Comparison of ENCODE assay signal across 32 mouse cellular contexts in the genomic region with DNA sequence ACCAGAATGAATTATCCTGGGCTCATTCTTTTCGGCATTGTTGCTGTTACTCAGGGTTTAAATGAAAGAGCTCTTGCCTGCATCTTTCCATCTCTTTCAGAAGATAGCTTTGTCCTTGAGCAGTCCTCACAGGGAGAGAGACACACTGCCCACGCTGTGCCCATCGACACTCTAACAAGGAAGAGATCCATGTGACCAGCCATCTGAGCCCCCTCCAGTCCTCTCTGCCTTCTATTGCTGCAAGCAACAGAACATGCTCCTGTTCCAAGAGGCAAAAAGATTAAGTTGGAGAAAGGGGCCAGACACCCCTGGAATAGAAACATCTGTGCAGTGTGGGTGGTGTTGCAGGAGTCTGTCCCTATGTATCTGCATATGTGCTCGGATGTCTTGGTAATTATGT. TPM values are rescaled to one million over a fixed set of nuclear protein-coding genes. Genes with fewer than 3 reads are reported as not detected.
"Had no signal": no experiment of that assay in that cellular context is flagged by ENCODE, and none has a peak within 500 bp of the region (broad histone marks: within the 10 kb centered on the region; RNA-seq: fewer than 3 reads in every experiment).

No protein-coding gene starts in this region.

- DNase-seq: gastrocnemius, postnatal 14 days; gastrocnemius, postnatal 36 days; heart, adult 11 months; heart, postnatal 10 days; heart, postnatal 4 days; kidney, adult 18-20 months; kidney, adult 8-10 months; kidney, postnatal 10 days; kidney, postnatal 25 days; kidney, postnatal 4 days; liver; liver, embryonic 13.5 days had no signal

- H3K4me2 ChIP-seq: heart, embryonic 12.5 days; hindbrain, embryonic 12.5 days; hindbrain, embryonic 14.5 days; intestine, embryonic 15.5 days; limb, embryonic 12.5 days; liver, embryonic 11.5 days; liver, embryonic 13.5 days had no signal

- H3K27me3 ChIP-seq: intestine, embryonic 15.5 days; limb, embryonic 12.5 days; liver, embryonic 13.5 days had no signal

- H3K9me3 ChIP-seq: heart, embryonic 10.5 days; heart, embryonic 12.5 days; hindbrain, embryonic 10.5 days; hindbrain, embryonic 12.5 days; intestine, embryonic 15.5 days; limb, embryonic 10.5 days; limb, embryonic 12.5 days; liver, embryonic 13.5 days had no signal

- H3K27ac ChIP-seq: heart, embryonic 10.5 days; hindbrain, embryonic 10.5 days; hindbrain, embryonic 12.5 days; hindbrain, embryonic 14.5 days; intestine, embryonic 15.5 days; layer of hippocampus, adult 2 months; limb, embryonic 10.5 days; limb, embryonic 12.5 days; liver, embryonic 13.5 days had no signal

- H3K4me1 ChIP-seq: heart, embryonic 10.5 days; heart, embryonic 12.5 days; hindbrain, embryonic 10.5 days; intestine, embryonic 15.5 days; limb, embryonic 10.5 days; limb, embryonic 12.5 days; liver, embryonic 13.5 days had no signal

- ATAC-seq: inflammation-experienced regulatory T-cells, adult 6 months; intestine, embryonic 15.5 days; intestine, postnatal 0 days had no signal

- H3K9ac ChIP-seq: heart, embryonic 12.5 days; hindbrain, embryonic 12.5 days; hindbrain, embryonic 14.5 days; intestine, embryonic 15.5 days; limb, embryonic 12.5 days; liver, embryonic 13.5 days had no signal

- H3K4me3 ChIP-seq: heart, embryonic 10.5 days; heart, embryonic 12.5 days; hindbrain, embryonic 10.5 days; hindbrain, embryonic 12.5 days; intestine, embryonic 15.5 days; layer of hippocampus, adult 2 months; limb, embryonic 10.5 days; limb, embryonic 12.5 days; liver, embryonic 13.5 days had no signal

- H3K36me3 ChIP-seq: heart, embryonic 10.5 days; heart, embryonic 12.5 days; hindbrain, embryonic 10.5 days; hindbrain, embryonic 12.5 days; intestine, embryonic 15.5 days; limb, embryonic 10.5 days; limb, embryonic 12.5 days; liver, embryonic 13.5 days had no signal

RNA-seq across cellular contexts. Expression of a gene that starts 4.2 kb away (rescaled TPM):
- polyA plus RNA-seq: gonadal fat pad, adult 2 months; heart, embryonic 10.5 days; heart, embryonic 12.5 days; heart, embryonic 14.5 days; heart, embryonic 16.5 days; hindbrain, embryonic 10.5 days; hindbrain, embryonic 12.5 days; hindbrain, embryonic 14.5 days; hindbrain, embryonic 16.5 days; inflammation-experienced regulatory T-cells, adult 6 months; intestine, embryonic 15.5 days; intestine, postnatal 0 days; kidney, embryonic 14.5 days; kidney, embryonic 16.5 days; limb, embryonic 10.5 days; limb, embryonic 12.5 days; limb, embryonic 14.5 days; liver, embryonic 11.5 days; liver, embryonic 13.5 days had no signal

RNA-seq across cellular contexts. Expression of a gene that starts 34.5 kb away (rescaled TPM):
- polyA plus RNA-seq: heart, embryonic 10.5 days; hindbrain, embryonic 10.5 days; hindbrain, embryonic 12.5 days; hindbrain, embryonic 14.5 days; kidney, embryonic 14.5 days; limb, embryonic 10.5 days; limb, embryonic 12.5 days had no signal

RNA-seq across cellular contexts. Expression of a gene that starts 43.4 kb away (rescaled TPM):
- polyA plus RNA-seq: frontal cortex, adult 2 months; heart, embryonic 10.5 days; heart, embryonic 12.5 days; hindbrain, embryonic 10.5 days; hindbrain, embryonic 12.5 days; hindbrain, embryonic 14.5 days; hindbrain, embryonic 16.5 days; intestine, embryonic 15.5 days; kidney, embryonic 14.5 days; kidney, embryonic 16.5 days; limb, embryonic 10.5 days; limb, embryonic 12.5 days; limb, embryonic 14.5 days; liver, embryonic 11.5 days; liver, embryonic 13.5 days had no signal

RNA-seq across cellular contexts. Expression of a gene that starts 52.5 kb away (rescaled TPM):
- polyA plus RNA-seq: heart, embryonic 10.5 days; heart, embryonic 12.5 days; heart, embryonic 14.5 days; heart, embryonic 16.5 days; hindbrain, embryonic 12.5 days; intestine, embryonic 15.5 days; intestine, postnatal 0 days; kidney, embryonic 14.5 days; limb, embryonic 10.5 days; liver, embryonic 11.5 days; liver, embryonic 13.5 days had no signal
